Mouse (Mus musculus) spleen, adult 2 months (tissue): ENCODE measurements around the gene Itgb7. TPM values are rescaled to one million over a fixed set of nuclear protein-coding genes. Genes with fewer than 3 reads are reported as not detected.

Source experiments
- DNase-seq, 2 experiments: peaks; one replicate each; pipeline versions ENCODE4 v3.0.0 to v3.0.0-alpha.2; 2012 to 2021; ENCODE audit warnings: low spot score in 2 of 2, low read depth in 1 of 2
- H3K27ac ChIP-seq: fragments of 200-500 bp; 2 replicates; pipeline ENCODE4 v1.5.1; 2012; ENCODE audit warnings: low read length, inconsistent platforms; ENCODE audit not compliant: insufficient read depth
- H3K27me3 ChIP-seq: fragments of 200-500 bp; 2 replicates; pipeline ENCODE4 v1.6.1; 2012; ENCODE audit warnings: mild to moderate bottlenecking, moderate library complexity, low read length, inconsistent platforms; ENCODE audit not compliant: control insufficient read depth, insufficient read depth
- H3K36me3 ChIP-seq: fragments of 200-500 bp; 2 replicates; pipeline ENCODE4 v1.6.1; 2012; ENCODE audit warnings: mild to moderate bottlenecking, low read length, inconsistent platforms; ENCODE audit not compliant: control insufficient read depth, insufficient read depth
- H3K4me1 ChIP-seq: fragments of 200-500 bp; 2 replicates; pipeline ENCODE4 v1.6.1; 2011; ENCODE audit warnings: inconsistent platforms; ENCODE audit not compliant: control insufficient read depth, insufficient read depth, insufficient read length
- H3K4me3 ChIP-seq: fragments of 200-500 bp; 2 replicates; pipeline ENCODE4 v1.5.1; 2011; ENCODE audit warnings: mild to moderate bottlenecking, inconsistent platforms; ENCODE audit not compliant: insufficient read depth, insufficient read length; ENCODE audit errors: extremely low read depth
- CTCF ChIP-seq: fragments of 200-500 bp; IDR thresholded peaks from 2 replicates; pipeline ENCODE4 v1.5.1; 2011; ENCODE audit warnings: mild to moderate bottlenecking, inconsistent platforms; ENCODE audit not compliant: insufficient read depth, insufficient read length, insufficient replicate concordance; ENCODE audit errors: extremely low read depth
- POLR2A ChIP-seq: fragments of 200-500 bp; IDR thresholded peaks from 2 replicates; pipeline ENCODE4 v1.6.1; 2011; ENCODE audit warnings: low read depth, low read length, inconsistent platforms
- WGBS: fragments of 180-500 bp; shearing (Covaris S2); methylation state at CpG from one replicate; pipeline ENCODE4 v1.1.7; 2018; 5-methylcytosine and 5-hydroxymethylcytosine counted together
- polyA plus RNA-seq: library from polyadenylated mRNA; depleted of rRNA; stranded (reverse); fragments of >200 nt; gene quantifications from 2 replicates; pipeline ENCODE4 v1.2.3, GENCODE M21; 2012

The Itgb7 gene
- polyA plus RNA-seq, 1 experiment: 143 TPM

- 80% methylated on average over 19 of the region's 19 CpGs for WGBS
Measured at GRCm38 (mm10) chr15:102204674-102205505, 26.9 kb downstream of the Itgb7 start, which contains the start of gene Csad. Csad (minus strand) TSS chr15:102204724.

GRCm38 (mm10) chr15:102203835-102204381, 27.8 kb downstream of the Itgb7 start:
- 0% methylated on average over 35 of the region's 72 CpGs for whole genome bisulfite sequencing
- Histone ChIP-seq H3K4me3 (peak overlapping the region; percentile 61), H3K27me3 (no peaks in the 10 kb centered on the region), H3K27ac (peak overlapping the region; percentile 98), H3K36me3 (peaks cover 14% of the 10 kb centered on the region), H3K4me1 (peaks cover 25% of the 10 kb centered on the region; the same call in 1 of the 2 replicates)
- TF ChIP-seq POLR2A (no peak), CTCF (no peak)
- peak in 1 of 2 experiments; percentile 57 for DNase-seq

More at GRCm38 (mm10) chr15:102204674-102205505, 26.9 kb downstream of the Itgb7 start, which contains the start of gene Csad:
- TF ChIP-seq CTCF: no peak
- no peak for TF ChIP-seq POLR2A
- peaks cover 20% of the 10 kb centered on the region for H3K36me3 ChIP-seq
- H3K4me1 ChIP-seq: peaks cover 27% of the 10 kb centered on the region; the same call in 1 of the 2 replicates
- no peaks in the 10 kb centered on the region for H3K27me3 ChIP-seq
- peak within 1 kb of the TSS; percentile 98 for H3K27ac ChIP-seq
- no peak for DNase-seq
- peak within 1 kb of the TSS; percentile 61 for H3K4me3 ChIP-seq

GRCm38 (mm10) chr15:102202971-102203834, 28.5 kb downstream of the Itgb7 start, which contains the start of gene Zfp740:
Zfp740 (plus strand) TSS chr15:102203249.
- Histone ChIP-seq H3K4me1 (peaks cover 19% of the 10 kb centered on the region; the same call in 1 of the 2 replicates), H3K27ac (peak within 1 kb of the TSS; percentile 98), H3K4me3 (peak within 1 kb of the TSS; percentile 61), H3K27me3 (no peaks in the 10 kb centered on the region), H3K36me3 (peaks cover 12% of the 10 kb centered on the region)
- peak; percentile 88 to 96 for DNase-seq
- WGBS: 1% methylated on average over 64 of the region's 68 CpGs
- TF ChIP-seq POLR2A (no peak; the same call in 1 of the 2 replicates), CTCF (no peak)

GRCm38 (mm10) chr15:102198841-102199240, 32.9 kb downstream of the Itgb7 start:
- no peak for DNase-seq
- Histone ChIP-seq H3K4me3 (no peak overlapping the region), H3K27ac (no peak overlapping the region), H3K36me3 (no peaks in the 10 kb centered on the region), H3K27me3 (no peaks in the 10 kb centered on the region), H3K4me1 (peaks cover 4% of the 10 kb centered on the region; the same call in 1 of the 2 replicates)
- WGBS: 85% methylated on average over 4 of the region's 4 CpGs
- TF ChIP-seq POLR2A (no peak), CTCF (no peak)

- Histone ChIP-seq H3K4me1 (peaks cover 3% of the 10 kb centered on the region; the same call in 1 of the 2 replicates), H3K36me3 (no peaks in the 10 kb centered on the region), H3K27me3 (no peaks in the 10 kb centered on the region), H3K4me3 (no peak overlapping the region), H3K27ac (no peak overlapping the region)
- TF ChIP-seq POLR2A: no peak
- no peak for TF ChIP-seq CTCF
- no peak for DNase-seq
- WGBS: 76% methylated on average over 4 of the region's 4 CpGs
Measured at GRCm38 (mm10) chr15:102195373-102195772, 36.4 kb downstream of the Itgb7 start.

- H3K36me3 ChIP-seq: no peaks in the 10 kb centered on the region
- no peak overlapping the region for H3K4me3 ChIP-seq
- 46% methylated on average over 4 of the region's 4 CpGs for WGBS
- TF ChIP-seq CTCF: no peak
- no peak for TF ChIP-seq POLR2A
- no peak for DNase-seq
- peaks cover 3% of the 10 kb centered on the region; the same call in 1 of the 2 replicates for H3K4me1 ChIP-seq
- no peak overlapping the region for H3K27ac ChIP-seq
- no peaks in the 10 kb centered on the region for H3K27me3 ChIP-seq
Measured at GRCm38 (mm10) chr15:102194439-102194838, 37.3 kb downstream of the Itgb7 start.
